Mouse (Mus musculus) heart, adult 9 months (tissue): ENCODE results near the gene Cttnbp2.

ENCODE experiments used
- DNase-seq, 2 experiments: peaks; one replicate each; pipeline ENCODE4 v3.0.0; 2022; ENCODE audit warnings: low spot score in 2 of 2

Gene Cttnbp2

GRCm38 (mm10) chr6:18514480-18515352, at the start of gene Cttnbp2:
Gene Cttnbp2, minus strand, starts transcription at chr6:18514843.
- DNase-seq = peak; percentile 22 to 30

DNA sequence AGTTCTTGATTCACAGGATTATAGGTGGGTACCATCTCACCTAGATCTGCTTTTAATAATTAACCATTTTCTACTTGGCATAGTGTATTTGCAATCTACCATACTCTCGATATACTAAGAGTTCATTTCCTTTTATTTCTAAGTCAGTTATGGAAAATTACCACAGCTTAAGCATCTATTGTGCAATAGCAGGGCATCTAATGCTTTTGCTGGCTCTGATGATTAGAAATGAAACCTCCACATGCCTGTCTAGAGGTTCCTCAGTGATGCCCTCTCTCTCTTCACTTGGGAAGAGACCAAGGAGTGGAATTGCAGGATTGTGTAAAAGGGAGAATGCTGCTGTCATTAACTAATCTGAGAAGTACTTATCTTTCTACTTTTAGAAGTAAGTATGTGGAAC, 44.4 kb upstream of the Cttnbp2 start:
- DNase-seq = no peak

GRCm38 (mm10) chr6:18547516-18548465, 33.1 kb upstream of the Cttnbp2 start:
- DNase-seq = no peak

DNA sequence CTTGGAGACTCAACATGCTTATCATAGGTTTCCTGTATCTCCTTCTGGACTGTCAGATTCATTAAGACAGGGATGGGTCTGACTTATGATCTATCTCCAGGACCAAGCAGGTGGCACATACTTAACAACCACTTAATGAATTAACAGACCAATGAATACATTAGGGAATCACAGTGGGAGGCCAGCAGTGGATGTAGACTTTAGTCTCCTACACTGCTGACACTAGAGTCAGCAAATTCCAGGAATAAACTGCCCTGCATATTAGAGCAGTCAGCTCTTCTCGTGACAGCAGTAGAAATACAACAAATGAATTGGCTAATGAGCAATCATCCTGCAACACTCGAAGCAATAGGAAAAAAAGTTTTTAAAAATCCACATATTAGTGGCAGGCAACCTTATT, 29.2 kb upstream of the Cttnbp2 start:
- DNase-seq = no peak

GRCm38 (mm10) chr6:18540396-18540795, 25.8 kb upstream of the Cttnbp2 start:
- DNase-seq = no peak

DNA sequence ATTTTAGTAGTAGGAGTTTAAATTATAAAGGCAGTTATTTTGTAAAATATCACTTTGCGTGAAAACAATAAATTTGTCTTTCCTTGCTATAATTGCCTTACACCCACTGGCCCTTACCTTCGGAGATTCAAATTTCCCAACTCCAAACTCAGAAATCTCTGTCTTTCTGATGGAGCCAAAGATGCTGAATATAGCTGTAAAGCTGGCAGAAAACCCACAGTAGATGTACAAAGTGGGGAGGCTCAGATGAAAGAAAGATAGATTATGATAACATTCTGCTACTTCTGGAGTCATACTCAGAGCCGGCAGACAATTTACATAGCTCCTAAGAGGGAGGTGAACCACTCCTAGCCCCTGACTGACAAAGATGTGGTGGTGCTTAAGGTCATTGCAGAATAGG, 15.8 kb upstream of the Cttnbp2 start:
- DNase-seq = no peak

DNA sequence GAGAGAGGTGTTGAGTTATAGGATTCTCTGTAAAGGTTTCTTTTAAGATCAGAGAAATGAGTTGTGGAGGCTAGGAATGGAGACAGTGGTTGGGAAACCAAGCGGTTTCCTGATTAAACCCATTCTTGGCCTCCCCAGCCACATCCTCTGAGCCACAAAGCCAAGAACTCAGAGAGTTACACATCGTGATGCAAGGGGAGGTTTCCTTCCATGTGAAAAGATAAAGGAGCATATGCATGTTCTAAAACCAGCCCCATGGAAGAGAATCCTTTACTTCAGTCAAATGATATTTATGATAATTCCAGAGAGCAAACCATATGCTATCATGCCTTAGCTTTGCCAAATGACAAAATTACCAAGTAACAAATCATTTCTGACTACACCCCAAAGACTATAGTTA, 3.0 kb upstream of the Cttnbp2 start:
- DNase-seq = no peak

DNA sequence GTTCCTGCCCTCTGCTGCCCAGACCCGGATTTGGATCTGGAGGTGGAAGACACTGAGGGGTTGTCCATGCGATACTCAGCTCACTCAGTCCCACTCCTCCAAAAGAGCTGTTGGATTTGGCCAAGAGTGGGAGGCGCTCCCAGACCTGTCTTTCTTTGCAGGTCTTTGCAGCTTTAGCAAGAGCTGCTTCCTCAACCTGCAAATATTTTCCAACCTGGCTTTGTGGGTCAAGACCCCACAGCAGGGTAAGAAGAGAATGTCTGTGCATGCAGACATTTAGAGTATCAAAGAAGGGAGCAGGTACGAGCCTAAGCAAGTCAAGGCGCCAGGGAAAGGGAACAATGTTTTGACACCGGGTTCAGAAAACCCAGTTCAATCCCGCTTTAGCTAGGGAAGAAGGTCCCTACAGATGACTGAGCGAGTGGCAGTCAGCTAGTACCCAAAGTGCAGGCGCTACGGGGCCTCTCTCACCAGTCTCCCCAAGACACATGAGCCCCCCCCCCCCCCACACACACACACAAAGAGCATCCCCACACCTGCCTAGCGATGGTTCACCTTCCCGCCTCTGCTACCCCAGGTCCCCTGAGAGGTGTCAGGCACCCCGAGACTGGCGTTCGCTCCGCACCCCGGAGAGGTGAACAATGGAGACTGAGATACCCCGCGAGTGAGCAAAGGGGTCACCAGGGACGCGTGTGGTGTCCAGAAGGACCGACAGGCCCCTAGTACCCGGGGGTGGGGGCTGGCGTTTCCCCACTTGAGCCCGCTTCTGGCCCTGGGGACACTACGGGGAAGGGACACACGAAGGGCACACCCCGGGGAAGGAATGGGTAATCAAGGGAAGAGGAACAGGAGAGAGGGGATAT, 801 bp downstream of the Cttnbp2 start:
- DNase-seq = peak; percentile 1 to 6

GRCm38 (mm10) chr6:18511886-18512285, 2.8 kb downstream of the Cttnbp2 start:
- DNase-seq = no peak

GRCm38 (mm10) chr6:18508036-18508435, 6.6 kb downstream of the Cttnbp2 start:
- DNase-seq = peak in 1 of 2 experiments; percentile 11

DNA sequence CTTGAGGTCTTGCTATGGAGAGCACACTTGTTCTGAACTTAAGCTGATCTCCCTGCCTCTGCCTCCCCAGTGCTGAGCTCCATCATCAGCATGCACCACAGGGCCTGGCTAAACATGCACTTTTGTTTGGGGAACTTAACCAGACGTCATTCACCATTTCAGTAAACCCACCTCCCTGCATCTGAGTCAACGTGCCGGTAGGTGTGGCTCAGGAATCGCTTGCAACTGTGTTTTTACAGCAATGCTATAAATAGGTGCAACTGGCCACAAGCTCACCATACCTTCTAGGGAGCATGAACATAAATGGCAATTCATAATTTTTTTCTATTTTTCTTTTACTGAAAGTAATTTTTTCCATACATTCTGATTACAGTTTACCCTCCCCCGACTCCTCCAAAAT, 14.8 kb downstream of the Cttnbp2 start:
- no peak for DNase-seq

DNA sequence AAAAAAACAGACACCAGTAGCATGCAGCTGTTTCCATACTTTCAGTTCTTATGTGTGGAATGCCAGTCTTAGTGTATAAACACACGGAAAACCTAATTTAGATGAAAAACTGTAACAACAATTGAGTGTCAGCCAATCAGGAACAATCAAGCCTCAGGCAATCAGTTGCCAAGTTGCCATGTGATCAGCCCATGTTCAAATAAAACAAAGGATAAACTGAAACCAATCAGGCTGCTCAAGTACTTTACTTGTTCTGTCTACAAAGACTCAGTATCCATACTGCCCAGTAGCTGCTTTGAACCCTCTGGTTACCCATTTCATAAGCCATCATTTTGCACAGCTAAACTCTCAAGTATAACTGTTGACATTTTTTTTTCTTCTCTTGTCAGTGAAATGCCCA, 21.7 kb downstream of the Cttnbp2 start:
- DNase-seq = no peak

DNA sequence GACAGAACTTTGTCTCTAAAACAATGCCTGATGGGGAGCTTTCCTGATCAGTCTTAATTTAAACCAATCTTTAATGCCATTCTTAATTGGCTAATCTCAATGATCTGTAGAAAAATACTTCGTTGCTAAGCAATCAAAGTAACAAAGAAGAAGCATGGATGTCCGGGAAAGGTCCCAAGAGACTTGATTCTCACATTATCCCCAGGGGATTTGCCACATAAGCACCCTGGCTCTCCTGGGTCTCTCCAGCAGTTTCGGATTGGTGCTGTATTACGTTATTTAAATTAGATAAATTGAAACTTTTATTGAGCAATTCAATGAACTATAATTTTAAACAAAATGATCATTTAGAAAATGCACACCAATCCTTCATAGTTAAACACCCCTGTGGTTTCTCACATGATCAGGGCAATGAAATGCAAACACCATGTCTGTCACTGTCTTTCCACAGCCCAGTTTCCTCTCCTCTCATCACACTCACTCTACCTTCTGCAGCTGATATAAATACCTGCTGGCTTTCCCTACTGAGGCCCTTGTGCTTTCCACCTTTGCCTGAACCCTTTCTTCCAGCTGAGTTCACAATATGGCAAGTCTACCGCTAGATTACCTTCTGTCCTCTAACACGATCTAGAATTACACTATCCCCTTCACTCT, 22.3 kb downstream of the Cttnbp2 start:
- DNase-seq = no peak

- DNase-seq = no peak
These were observed 29.6 kb downstream of the Cttnbp2 start for GRCm38 (mm10) chr6:18485087-18485486.

GRCm38 (mm10) chr6:18484061-18484460, 30.6 kb downstream of the Cttnbp2 start:
- DNase-seq = no peak

DNA sequence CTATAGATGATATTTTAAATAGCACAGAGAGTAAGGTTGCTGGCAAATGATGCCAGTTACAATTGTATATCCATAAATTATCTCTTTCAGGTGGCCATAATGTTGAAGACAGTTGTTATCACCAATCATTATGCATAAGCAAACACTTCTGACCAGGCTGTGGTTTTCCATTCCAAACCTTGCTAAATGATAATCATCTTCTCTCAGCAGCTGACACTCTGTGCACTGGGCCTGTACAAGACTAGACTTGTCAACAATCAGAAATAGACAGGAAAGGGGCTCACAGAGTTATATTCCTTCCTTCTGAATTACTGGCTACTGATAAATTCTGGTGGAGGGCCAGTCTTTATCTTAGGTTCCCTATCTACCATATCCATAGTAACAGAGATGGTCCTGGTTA, 32.1 kb downstream of the Cttnbp2 start:
- DNase-seq = no peak

- DNase-seq = no peak
These were observed 32.9 kb downstream of the Cttnbp2 start for GRCm38 (mm10) chr6:18481781-18482180.

- DNase-seq = no peak
These were observed 37.2 kb downstream of the Cttnbp2 start for GRCm38 (mm10) chr6:18477313-18477930.

DNA sequence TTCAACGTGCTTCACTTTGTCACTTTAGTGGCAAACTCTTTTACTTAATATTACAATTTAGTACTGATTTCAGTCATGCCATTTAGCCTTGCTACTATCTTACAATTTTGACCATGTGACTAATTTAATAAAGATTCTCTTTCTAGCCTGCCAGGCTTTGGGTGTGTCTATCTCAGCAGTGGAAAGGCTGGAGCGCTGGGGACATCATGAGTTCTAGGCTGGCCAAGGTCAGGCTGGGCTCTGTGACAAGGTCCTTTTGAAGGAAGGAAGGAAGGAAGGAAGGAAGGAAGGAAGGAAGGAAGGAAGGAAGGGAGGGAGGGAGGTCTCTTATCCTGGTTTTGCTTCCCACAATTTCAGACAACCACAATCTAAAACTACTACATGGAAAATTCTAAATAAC, 39.7 kb downstream of the Cttnbp2 start:
- DNase-seq = no peak

- no peak for DNase-seq
These were observed 40.1 kb downstream of the Cttnbp2 start for GRCm38 (mm10) chr6:18474541-18474940.

DNA sequence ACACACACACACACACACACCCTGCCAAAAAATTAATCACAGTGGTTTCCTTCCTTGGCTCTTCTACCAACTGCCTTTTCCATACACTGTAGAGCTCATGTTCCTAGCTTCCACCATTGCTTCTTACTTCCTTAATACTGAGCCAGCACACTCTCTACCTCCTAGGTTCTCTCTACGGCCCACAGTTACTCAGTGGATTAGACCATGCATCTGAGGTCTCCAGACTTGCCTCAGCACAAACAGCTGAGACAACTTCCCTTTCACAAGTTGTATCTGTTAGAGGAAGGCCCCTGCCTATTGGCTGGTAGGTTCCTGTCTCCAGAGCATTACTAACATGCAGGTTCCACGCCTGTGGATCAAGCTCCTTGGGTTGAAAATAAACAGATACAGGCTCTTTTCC, 45.4 kb downstream of the Cttnbp2 start:
- no peak for DNase-seq
